ENCODE assay signal across 23 mouse cellular contexts in genomic region chr6:68503937-68504336, GRCm38 (mm10).
DNase-seq lines count a peak whose midpoint lies in the region; ATAC-seq and TF ChIP-seq lines count a peak whose summit lies in the region.
"Had no signal": no experiment of that assay in that cellular context is flagged by ENCODE, and none has a peak within 500 bp of the region (broad histone marks: within the 10 kb centered on the region; RNA-seq: fewer than 3 reads in every experiment).

No protein-coding gene starts in this region.

- H3K9ac ChIP-seq in intestine, postnatal 0 days (ENCODE audit: low read depth, low read length) = no peak overlapping the region
- no peak overlapping the region for H3K9ac ChIP-seq in intestine, embryonic 16.5 days (ENCODE audit: low read depth, low read length)
- H3K9ac ChIP-seq in midbrain, postnatal 0 days (replicated peaks; ENCODE audit: low read length, poor library complexity, severe bottlenecking) = no peak overlapping the region
- no peak overlapping the region for H3K9ac ChIP-seq in midbrain, embryonic 15.5 days
- H3K9ac ChIP-seq: forebrain, embryonic 13.5 days; limb, embryonic 13.5 days; liver, embryonic 12.5 days; midbrain, embryonic 13.5 days had no signal

- H3K4me3 ChIP-seq in intestine, postnatal 0 days (ENCODE audit: low read depth, low read length) = no peak overlapping the region
- no peak overlapping the region for H3K4me3 ChIP-seq in intestine, embryonic 16.5 days (ENCODE audit: low read length)
- H3K4me3 ChIP-seq in midbrain, postnatal 0 days (ENCODE audit: low read depth, low read length) = no peak overlapping the region
- no peak overlapping the region for H3K4me3 ChIP-seq in midbrain, embryonic 15.5 days
- H3K4me3 ChIP-seq: forebrain, embryonic 13.5 days; gastrocnemius, adult 2 months; heart, embryonic 10.5 days; hindbrain, embryonic 10.5 days; limb, embryonic 13.5 days; liver, embryonic 12.5 days; midbrain, embryonic 13.5 days; myocyte had no signal

- no peak for ATAC-seq in intestine, postnatal 0 days
- no peak for ATAC-seq in intestine, embryonic 16.5 days
- no peak for ATAC-seq in midbrain, postnatal 0 days (ENCODE audit: low FRiP score)
- ATAC-seq in midbrain, embryonic 15.5 days (replicated peaks) = no peak
- ATAC-seq: forebrain, embryonic 13.5 days; liver, embryonic 12.5 days; midbrain, embryonic 13.5 days had no signal

- no peaks in the 10 kb centered on the region for H3K27me3 ChIP-seq in intestine, postnatal 0 days (replicated peaks; ENCODE audit: control insufficient read depth, insufficient read depth, low read length)
- no peaks in the 10 kb centered on the region for H3K27me3 ChIP-seq in intestine, embryonic 16.5 days (replicated peaks; ENCODE audit: control insufficient read depth, insufficient read depth, low read length)
- no peaks in the 10 kb centered on the region for H3K27me3 ChIP-seq in midbrain, postnatal 0 days (ENCODE audit: insufficient read depth, low read length)
- H3K27me3 ChIP-seq in midbrain, embryonic 15.5 days (replicated peaks) = no peaks in the 10 kb centered on the region
- H3K27me3 ChIP-seq: forebrain, embryonic 13.5 days; limb, embryonic 13.5 days; liver, embryonic 12.5 days; midbrain, embryonic 13.5 days had no signal

- TF ChIP-seq CTCF in intestine, postnatal 0 days (IDR thresholded peaks at IDR 0.05; ENCODE audit: low read depth) = peak; percentile 39
- peak; percentile 44 for TF ChIP-seq CTCF in midbrain, postnatal 0 days (IDR thresholded peaks at IDR 0.05)

- no peaks in the 10 kb centered on the region for H3K36me3 ChIP-seq in intestine, postnatal 0 days (ENCODE audit: control insufficient read depth, insufficient read depth)
- H3K36me3 ChIP-seq in intestine, embryonic 16.5 days (ENCODE audit: control insufficient read depth, insufficient read depth, low read length) = no peaks in the 10 kb centered on the region
- H3K36me3 ChIP-seq in midbrain, postnatal 0 days (ENCODE audit: insufficient read depth, low read length) = no peaks in the 10 kb centered on the region
- H3K36me3 ChIP-seq in midbrain, embryonic 15.5 days (replicated peaks) = no peaks in the 10 kb centered on the region
- H3K36me3 ChIP-seq: heart, embryonic 10.5 days; hindbrain, embryonic 10.5 days; limb, embryonic 13.5 days; liver, embryonic 12.5 days; midbrain, embryonic 13.5 days had no signal

- H3K4me1 ChIP-seq in intestine, postnatal 0 days (replicated peaks; ENCODE audit: control insufficient read depth, insufficient read depth, low read length) = no peaks in the 10 kb centered on the region
- no peaks in the 10 kb centered on the region for H3K4me1 ChIP-seq in intestine, embryonic 16.5 days (ENCODE audit: control insufficient read depth, insufficient read depth, low read length)
- no peaks in the 10 kb centered on the region for H3K4me1 ChIP-seq in midbrain, postnatal 0 days (ENCODE audit: insufficient read depth, low read length)
- H3K4me1 ChIP-seq in midbrain, embryonic 15.5 days = no peaks in the 10 kb centered on the region
- H3K4me1 ChIP-seq: forebrain, embryonic 13.5 days; heart, embryonic 10.5 days; hindbrain, embryonic 10.5 days; limb, embryonic 13.5 days; liver, embryonic 12.5 days; midbrain, embryonic 13.5 days had no signal

- DNase-seq in midbrain, postnatal 0 days (ENCODE audit: low spot score) = no peak
- DNase-seq in brain, adult 2 months (ENCODE audit: low read depth, low spot score) = peak; percentile 2
- DNase-seq in thymus, adult 18-20 months = no peak
- DNase-seq in adrenal gland, postnatal 10 days = no peak
- DNase-seq: adrenal gland, adult 8-10 months; cerebellum, adult 2 months; cerebellum, postnatal 25 days; gastrocnemius, adult 2 months; kidney, adult 2 months; kidney, postnatal 14 days; layer of hippocampus, postnatal 36 days; lung, adult 18-20 months; right cerebral cortex, adult 18-20 months had no signal

- no peaks in the 10 kb centered on the region for H3K9me3 ChIP-seq in intestine, postnatal 0 days (ENCODE audit: control insufficient read depth)
- H3K9me3 ChIP-seq in intestine, embryonic 16.5 days (ENCODE audit: control insufficient read depth, low read length) = no peaks in the 10 kb centered on the region
- no peaks in the 10 kb centered on the region for H3K9me3 ChIP-seq in midbrain, postnatal 0 days (ENCODE audit: low read length)
- H3K9me3 ChIP-seq in midbrain, embryonic 15.5 days = no peaks in the 10 kb centered on the region
- H3K9me3 ChIP-seq: forebrain, embryonic 13.5 days; heart, embryonic 10.5 days; hindbrain, embryonic 10.5 days; limb, embryonic 13.5 days; liver, embryonic 12.5 days; midbrain, embryonic 13.5 days had no signal

- no peak overlapping the region for H3K27ac ChIP-seq in intestine, postnatal 0 days (ENCODE audit: low read depth, low read length)
- H3K27ac ChIP-seq in intestine, embryonic 16.5 days (ENCODE audit: low read length) = no peak overlapping the region
- H3K27ac ChIP-seq in midbrain, postnatal 0 days (ENCODE audit: low read depth, low read length) = no peak overlapping the region
- no peak overlapping the region for H3K27ac ChIP-seq in midbrain, embryonic 15.5 days
- H3K27ac ChIP-seq: forebrain, embryonic 13.5 days; gastrocnemius, adult 2 months; heart, embryonic 10.5 days; hindbrain, embryonic 10.5 days; limb, embryonic 13.5 days; liver, embryonic 12.5 days; midbrain, embryonic 13.5 days had no signal

- H3K4me2 ChIP-seq in intestine, postnatal 0 days (replicated peaks; ENCODE audit: low read depth) = no peak overlapping the region
- no peak overlapping the region for H3K4me2 ChIP-seq in intestine, embryonic 16.5 days (ENCODE audit: low read depth, low read length)
- H3K4me2 ChIP-seq in midbrain, postnatal 0 days (ENCODE audit: low read depth, low read length, poor library complexity, severe bottlenecking) = no peak overlapping the region
- H3K4me2 ChIP-seq in midbrain, embryonic 15.5 days = no peak overlapping the region
- H3K4me2 ChIP-seq: forebrain, embryonic 13.5 days; limb, embryonic 13.5 days; liver, embryonic 12.5 days; midbrain, embryonic 13.5 days had no signal
